Comparison of ENCODE assay signal across 8 mouse cellular contexts in the genomic region with DNA sequence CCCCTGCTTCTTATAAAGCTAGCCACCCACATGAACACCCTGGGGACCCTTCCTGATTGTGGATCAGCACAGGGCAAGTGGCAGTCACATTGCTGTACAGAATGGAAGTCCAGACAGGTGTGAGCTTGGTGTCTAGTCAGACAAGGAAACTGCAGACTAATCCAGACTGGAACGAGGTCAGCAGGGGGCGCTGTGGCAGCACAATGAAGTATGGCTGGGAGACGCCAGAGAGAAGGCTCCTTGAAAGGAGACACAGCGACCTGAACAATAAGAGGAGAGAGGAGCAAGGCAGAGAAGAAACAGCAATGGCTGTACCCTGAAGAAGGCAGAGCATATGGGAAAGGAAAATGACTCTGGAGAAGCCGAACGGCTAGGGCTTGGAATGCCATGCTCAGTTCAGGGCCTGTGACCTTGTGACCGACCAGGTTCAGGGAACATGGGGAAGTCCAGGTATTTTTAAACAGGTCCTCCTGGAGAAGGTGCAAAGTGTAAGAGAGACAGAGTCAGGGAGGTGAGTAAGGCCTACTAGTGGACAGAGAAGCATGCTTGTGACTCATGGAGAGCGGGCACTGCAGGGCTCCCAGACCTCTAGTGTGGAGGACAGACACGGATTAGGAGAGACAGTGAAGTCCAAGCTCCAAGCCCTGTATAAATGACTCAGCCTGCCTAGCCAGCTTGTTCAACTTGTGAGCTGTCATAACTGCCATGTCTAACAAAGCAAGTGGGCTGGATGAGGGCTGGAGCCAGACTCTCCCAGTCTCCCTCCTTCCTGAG.
A peak's percentile ranks its signal among the peaks of the same experiment; 100 is the strongest.
DNase-seq lines count a peak whose midpoint lies in the region; ATAC-seq and TF ChIP-seq lines count a peak whose summit lies in the region.

No protein-coding gene starts in this region.

- WGBS in cerebellum, adult 2 months: 38% methylated on average over 9 of the region's 9 CpGs
- WGBS in hindbrain, embryonic 15.5 days: 47% methylated on average over 9 of the region's 9 CpGs

- peak; percentile 92 for ATAC-seq in frontal cortex, adult (ENCODE audit: low TSS enrichment)
- ATAC-seq in hindbrain, embryonic 15.5 days (ENCODE audit: low FRiP score, low read depth): peak; percentile 86

- no peaks in the 10 kb centered on the region for H3K36me3 ChIP-seq in hindbrain, embryonic 15.5 days

- H3K27me3 ChIP-seq in cerebellum, adult 2 months (ENCODE audit: control insufficient read depth, insufficient read depth, low read length): no peaks in the 10 kb centered on the region
- H3K27me3 ChIP-seq in hindbrain, embryonic 15.5 days: no peaks in the 10 kb centered on the region

- TF ChIP-seq POLR2A in cerebellum, adult 2 months (IDR thresholded peaks at IDR 0.05; ENCODE audit: borderline replicate concordance, insufficient read depth, low read length): no peak

- no peaks in the 10 kb centered on the region for H3K9me3 ChIP-seq in hindbrain, embryonic 15.5 days

- H3K9ac ChIP-seq in hindbrain, embryonic 15.5 days: no peak overlapping the region

- DNase-seq in NIH3T3 (ENCODE audit: low read depth): peak; percentile 81
- peak; percentile 63 to 81 for DNase-seq in cerebellum, adult 2 months
- peak; percentile 68 to 91 for DNase-seq in layer of hippocampus, postnatal 25 days (ENCODE audit: extremely low spot score in 1 of 2, low spot score in 1 of 2)
- peak; percentile 69 for DNase-seq in lung, postnatal 25 days (ENCODE audit: low spot score)
- peak; percentile 85 to 88 for DNase-seq in right cerebral cortex, adult 2 months (ENCODE audit: low spot score in 2 of 2)
- DNase-seq in urinary bladder, adult 2 months (ENCODE audit: low spot score): peak; percentile 64

- no peaks in the 10 kb centered on the region for H3K4me1 ChIP-seq in cerebellum, adult 2 months (ENCODE audit: control insufficient read depth, insufficient read depth, low read length)
- no peaks in the 10 kb centered on the region for H3K4me1 ChIP-seq in hindbrain, embryonic 15.5 days (replicated peaks)

- no peak overlapping the region for H3K4me3 ChIP-seq in cerebellum, adult 2 months (replicated peaks; ENCODE audit: insufficient read depth, low read depth, low read length)
- no peak overlapping the region for H3K4me3 ChIP-seq in hindbrain, embryonic 15.5 days

- peak; percentile 83 for TF ChIP-seq CTCF in cerebellum, adult 2 months (IDR thresholded peaks at IDR 0.05; ENCODE audit: borderline replicate concordance, insufficient read depth, low read depth, low read length)

- H3K4me2 ChIP-seq in hindbrain, embryonic 15.5 days: no peak overlapping the region

- no peak overlapping the region for H3K27ac ChIP-seq in cerebellum, adult 2 months (ENCODE audit: insufficient read depth, low read length)
- H3K27ac ChIP-seq in hindbrain, embryonic 15.5 days (replicated peaks): peak overlapping the region; percentile 48; the same call in 1 of the 2 replicates
